Mouse (Mus musculus): ENCODE measurements around the gene Doc2b. TPM values are rescaled to one million over a fixed set of nuclear protein-coding genes. Genes with fewer than 3 reads are reported as not detected.

Gene Doc2b
- polyA plus RNA-seq, 2 experiments = 0.01 TPM; not detected in 1

DNA sequence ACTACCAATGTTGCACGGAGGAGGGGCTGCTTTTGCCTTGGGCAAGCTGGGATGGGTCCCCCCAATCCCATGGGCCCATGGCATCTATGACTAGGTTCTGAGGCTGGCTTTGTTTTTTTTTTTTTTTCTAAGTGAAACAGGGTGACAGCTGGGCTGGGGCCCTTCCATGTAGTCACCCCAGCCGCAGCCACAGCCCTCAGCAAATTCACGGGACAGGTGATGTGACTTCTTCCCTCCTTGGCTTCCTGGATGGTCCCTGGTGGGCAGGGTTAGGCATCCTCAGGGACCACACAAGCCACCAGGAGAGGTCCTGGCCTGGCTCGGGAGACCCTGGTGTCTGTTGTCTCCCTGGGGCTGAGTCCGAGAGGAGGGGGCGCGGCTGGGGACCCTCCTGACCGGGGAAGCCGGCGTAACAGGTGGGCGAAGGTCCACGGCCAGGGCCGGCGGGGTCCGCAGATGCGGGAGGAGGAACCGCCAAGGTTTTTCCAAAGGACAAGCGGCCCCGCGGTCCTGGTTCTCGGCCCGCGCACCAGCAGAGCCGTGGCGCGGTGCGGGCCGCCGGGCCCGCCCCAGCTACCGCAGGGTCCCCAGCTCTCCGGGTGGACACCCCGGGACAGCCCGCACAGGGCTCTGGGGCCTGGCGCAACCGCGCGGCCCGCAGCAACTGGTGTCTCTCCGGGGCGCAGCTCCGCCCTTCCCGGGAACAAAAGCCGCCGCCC, 1.1 kb downstream of the Doc2b start:
- 7% methylated on average over 45 of the region's 45 CpGs for WGBS (ENCODE audit: insufficient replicate concordance)
- TF ChIP-seq CTCF (IDR thresholded peaks at IDR 0.05; ENCODE audit: low read depth) (no peak), EP300 (IDR thresholded peaks at IDR 0.05; ENCODE audit: low read depth) (no peak)
- no peaks in the 10 kb centered on the region for H3K36me3 ChIP-seq (replicated peaks; ENCODE audit: control insufficient read depth, insufficient read depth, low read depth)
- H3K9ac ChIP-seq (replicated peaks) = no peak overlapping the region
- H3K9me3 ChIP-seq (ENCODE audit: control insufficient read depth, low read length) = no peaks in the 10 kb centered on the region
- H3K4me1 ChIP-seq (replicated peaks; ENCODE audit: control insufficient read depth in 2 of 2, insufficient read depth in 2 of 2, low read length in 1 of 2) = no peaks in the 10 kb centered on the region
- peak overlapping the region; percentile 27; the same call in 1 of the 2 replicates for H3K4me2 ChIP-seq (ENCODE audit: low read depth)
- DNase-seq (ENCODE audit: low read depth in 3 of 3, low spot score in 3 of 3) (no peak), ATAC-seq (ENCODE audit: insufficient read depth) (no peak)
- H3K27me3 ChIP-seq (ENCODE audit: control insufficient read depth, insufficient read depth, low read length) = peaks cover 37% of the 10 kb centered on the region
- peak overlapping the region in 1 of 2 experiments; percentile 22; a peak in 1 of 4 replicates for H3K4me3 ChIP-seq (ENCODE audit: insufficient read depth in 1 of 2, low read depth in 2 of 2, low read length in 2 of 2)
- H3K27ac ChIP-seq = no peak overlapping the region

- peaks cover 37% of the 10 kb centered on the region for H3K27me3 ChIP-seq (ENCODE audit: control insufficient read depth, insufficient read depth, low read length)
Observed at GRCm38 (mm10) chr11:75793351-75793750, 2.5 kb downstream of the Doc2b start.

DNA sequence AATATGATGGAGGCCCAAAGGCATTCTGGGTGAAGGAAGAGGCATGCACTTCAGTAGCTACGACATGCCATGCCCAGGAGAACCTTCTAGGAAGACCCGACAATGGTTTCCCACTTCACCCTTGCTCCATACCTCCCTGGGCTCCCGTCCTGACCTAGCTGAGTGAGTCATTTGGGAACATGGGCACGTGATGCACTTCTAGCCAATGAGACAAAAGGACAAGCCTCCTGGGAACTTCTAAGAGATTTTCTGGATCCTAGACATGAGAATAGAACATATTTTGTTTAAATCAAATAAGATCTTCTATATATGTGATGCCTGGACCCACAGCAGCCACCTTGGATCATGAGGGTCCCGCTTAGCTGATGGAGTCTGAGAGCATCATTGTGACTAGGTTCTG, 3.3 kb downstream of the Doc2b start:
- Histone ChIP-seq H3K27me3 (ENCODE audit: control insufficient read depth, insufficient read depth, low read length) (peaks cover 37% of the 10 kb centered on the region), H3K9me3 (ENCODE audit: control insufficient read depth, low read length) (no peaks in the 10 kb centered on the region), H3K4me2 (ENCODE audit: low read depth) (no peak overlapping the region), H3K27ac (no peak overlapping the region), H3K4me1 (replicated peaks; ENCODE audit: control insufficient read depth in 2 of 2, insufficient read depth in 2 of 2, low read length in 1 of 2) (no peaks in the 10 kb centered on the region), H3K36me3 (replicated peaks; ENCODE audit: control insufficient read depth, insufficient read depth, low read depth) (no peaks in the 10 kb centered on the region), H3K9ac (replicated peaks) (no peak overlapping the region), H3K4me3 (ENCODE audit: insufficient read depth in 1 of 2, low read depth in 2 of 2, low read length in 2 of 2) (no peak overlapping the region)
- DNase-seq (ENCODE audit: low read depth in 3 of 3, low spot score in 3 of 3) (no peak), ATAC-seq (ENCODE audit: insufficient read depth) (no peak)
- 44% methylated on average over 5 of the region's 5 CpGs for WGBS (ENCODE audit: insufficient replicate concordance)
- TF ChIP-seq CTCF (IDR thresholded peaks at IDR 0.05; ENCODE audit: low read depth) = no peak
- TF ChIP-seq EP300 (IDR thresholded peaks at IDR 0.05; ENCODE audit: low read depth) = no peak

More at GRCm38 (mm10) chr11:75793351-75793750, 2.5 kb downstream of the Doc2b start:
- H3K4me1 ChIP-seq (replicated peaks; ENCODE audit: control insufficient read depth in 2 of 2, insufficient read depth in 2 of 2, low read length in 1 of 2) = no peaks in the 10 kb centered on the region
- TF ChIP-seq EP300 (IDR thresholded peaks at IDR 0.05; ENCODE audit: low read depth) (no peak), CTCF (IDR thresholded peaks at IDR 0.05; ENCODE audit: low read depth) (no peak)
- no peak for ATAC-seq (ENCODE audit: insufficient read depth)
- no peak overlapping the region for H3K4me3 ChIP-seq (ENCODE audit: insufficient read depth in 1 of 2, low read depth in 2 of 2, low read length in 2 of 2)
- H3K36me3 ChIP-seq (replicated peaks; ENCODE audit: control insufficient read depth, insufficient read depth, low read depth) = no peaks in the 10 kb centered on the region
- WGBS (ENCODE audit: insufficient replicate concordance) = 63% methylated on average over 5 of the region's 5 CpGs
- no peak overlapping the region for H3K9ac ChIP-seq (replicated peaks)
- H3K27ac ChIP-seq = no peak overlapping the region
- H3K4me2 ChIP-seq (ENCODE audit: low read depth) = no peak overlapping the region
- H3K9me3 ChIP-seq (ENCODE audit: control insufficient read depth, low read length) = no peaks in the 10 kb centered on the region
- DNase-seq (ENCODE audit: low read depth in 3 of 3, low spot score in 3 of 3) = no peak

GRCm38 (mm10) chr11:75785897-75786296, 10.0 kb downstream of the Doc2b start:
- H3K4me3 ChIP-seq (ENCODE audit: insufficient read depth in 1 of 2, low read depth in 2 of 2, low read length in 2 of 2) = no peak overlapping the region
- 50% methylated on average over 8 of the region's 8 CpGs for WGBS (ENCODE audit: insufficient replicate concordance)
- TF ChIP-seq CTCF (IDR thresholded peaks at IDR 0.05; ENCODE audit: low read depth) = no peak

GRCm38 (mm10) chr11:75783799-75784198, 12.1 kb downstream of the Doc2b start:
- ATAC-seq (ENCODE audit: insufficient read depth) (no peak), DNase-seq (ENCODE audit: low read depth in 3 of 3, low spot score in 3 of 3) (no peak)
- Histone ChIP-seq H3K36me3 (replicated peaks; ENCODE audit: control insufficient read depth, insufficient read depth, low read depth) (no peaks in the 10 kb centered on the region), H3K4me1 (replicated peaks; ENCODE audit: control insufficient read depth in 2 of 2, insufficient read depth in 2 of 2, low read length in 1 of 2) (no peaks in the 10 kb centered on the region), H3K4me3 (ENCODE audit: insufficient read depth in 1 of 2, low read depth in 2 of 2, low read length in 2 of 2) (no peak overlapping the region), H3K9ac (replicated peaks) (no peak overlapping the region), H3K27me3 (ENCODE audit: control insufficient read depth, insufficient read depth, low read length) (no peaks in the 10 kb centered on the region), H3K9me3 (ENCODE audit: control insufficient read depth, low read length) (no peaks in the 10 kb centered on the region), H3K27ac (no peak overlapping the region), H3K4me2 (ENCODE audit: low read depth) (no peak overlapping the region)
- WGBS (ENCODE audit: insufficient replicate concordance) = 56% methylated on average over 5 of the region's 5 CpGs
- TF ChIP-seq CTCF (IDR thresholded peaks at IDR 0.05; ENCODE audit: low read depth) = no peak
- no peak for TF ChIP-seq EP300 (IDR thresholded peaks at IDR 0.05; ENCODE audit: low read depth)

More at GRCm38 (mm10) chr11:75785897-75786296, 10.0 kb downstream of the Doc2b start:
- H3K36me3 ChIP-seq (replicated peaks; ENCODE audit: control insufficient read depth, insufficient read depth, low read depth) = no peaks in the 10 kb centered on the region
- H3K9me3 ChIP-seq (ENCODE audit: control insufficient read depth, low read length) = no peaks in the 10 kb centered on the region
- ATAC-seq (ENCODE audit: insufficient read depth) (no peak), DNase-seq (ENCODE audit: low read depth in 3 of 3, low spot score in 3 of 3) (no peak)
- no peak overlapping the region for H3K27ac ChIP-seq
- H3K4me1 ChIP-seq (replicated peaks; ENCODE audit: control insufficient read depth in 2 of 2, insufficient read depth in 2 of 2, low read length in 1 of 2) = no peaks in the 10 kb centered on the region
- H3K9ac ChIP-seq (replicated peaks) = no peak overlapping the region
- H3K27me3 ChIP-seq (ENCODE audit: control insufficient read depth, insufficient read depth, low read length) = no peaks in the 10 kb centered on the region
- no peak overlapping the region for H3K4me2 ChIP-seq (ENCODE audit: low read depth)
